Mouse (Mus musculus) liver, adult 2 months (tissue): ENCODE measurements around the gene Plekhb2. TPM values are rescaled to one million over a fixed set of nuclear protein-coding genes. Genes with fewer than 3 reads are reported as not detected.

ENCODE experiments used
- DNase-seq: peaks from one replicate; pipeline ENCODE4 v3.0.0-alpha.2; 2011; ENCODE audit warnings: low read depth, low spot score; ENCODE audit errors: extremely low read depth
- H3K27ac ChIP-seq: fragments of 200-500 bp; replicated peaks from 2 replicates; pipeline ENCODE4 v1.5.1; 2012; ENCODE audit warnings: low read depth, mild to moderate bottlenecking, control low read depth, inconsistent platforms, low read length; ENCODE audit not compliant: insufficient read depth
- H3K27me3 ChIP-seq: fragments of 200-500 bp; 2 replicates; pipeline ENCODE4 v1.6.1; 2012; ENCODE audit warnings: mild to moderate bottlenecking, moderate library complexity, low read length, inconsistent platforms; ENCODE audit not compliant: control insufficient read depth, insufficient read depth
- H3K36me3 ChIP-seq: fragments of 200-500 bp; 2 replicates; pipeline ENCODE4 v1.6.1; 2012; ENCODE audit warnings: low read length, inconsistent platforms; ENCODE audit not compliant: control insufficient read depth, insufficient read depth
- H3K4me1 ChIP-seq: fragments of 200-500 bp; 2 replicates; pipeline ENCODE4 v1.6.1; 2011; ENCODE audit warnings: low read length; ENCODE audit not compliant: control insufficient read depth, insufficient read depth
- H3K4me3 ChIP-seq: fragments of 200-500 bp; 2 replicates; pipeline ENCODE4 v1.5.1; 2011; ENCODE audit warnings: low read depth, mild to moderate bottlenecking, control low read depth, low read length, moderate library complexity; ENCODE audit not compliant: insufficient read depth
- H3K79me2 ChIP-seq: fragments of 200-500 bp; 2 replicates; pipeline ENCODE4 v1.6.1; 2012; ENCODE audit warnings: inconsistent platforms, mild to moderate bottlenecking, low read length, moderate library complexity; ENCODE audit not compliant: control insufficient read depth, insufficient read depth
- H3K9ac ChIP-seq: fragments of 200-500 bp; 2 replicates; pipeline ENCODE4 v1.6.1; 2012; ENCODE audit warnings: low read depth, mild to moderate bottlenecking, control low read depth, inconsistent platforms, low read length
- CTCF ChIP-seq: fragments of 200-500 bp; IDR thresholded peaks from 2 replicates; pipeline ENCODE4 v1.5.1; 2011; ENCODE audit warnings: low read depth, low read length, control low read depth
- POLR2A ChIP-seq: fragments of 200-500 bp; IDR thresholded peaks from 2 replicates; pipeline ENCODE4 v1.6.1; 2011; ENCODE audit warnings: low read length, control low read depth; ENCODE audit not compliant: insufficient read depth; ENCODE audit errors: extremely low read depth
- WGBS: fragments of 180-500 bp; shearing (Covaris S2); methylation state at CpG from one replicate; pipeline ENCODE4 v1.1.7; 2018; 5-methylcytosine and 5-hydroxymethylcytosine counted together
- polyA plus RNA-seq: library from polyadenylated mRNA; depleted of rRNA; stranded (reverse); fragments of >200 nt; gene quantifications from 2 replicates; pipeline ENCODE4 v1.2.3, GENCODE M21; 2012
- total RNA-seq: library from RNA; depleted of rRNA; stranded (reverse); fragments of >200 nt; gene quantifications from 2 replicates; pipeline ENCODE4 v1.2.3, GENCODE M21; 2014

Gene Plekhb2
- total and polyA plus RNA-seq, 2 experiments: 10.6 to 14.5 TPM

GRCm38 (mm10) chr1:34819225-34819910 lies 30.4 kb upstream of the Plekhb2 start:
- 93% methylated on average over 6 of the region's 6 CpGs for WGBS
- DNase-seq: no peak
- H3K4me1 ChIP-seq: no peaks in the 10 kb centered on the region; the same call in 1 of the 2 replicates
- H3K79me2 ChIP-seq: peaks cover 10% of the 10 kb centered on the region; the same call in 1 of the 2 replicates
- H3K27me3 ChIP-seq: no peaks in the 10 kb centered on the region
- peaks cover 24% of the 10 kb centered on the region; the same call in 1 of the 2 replicates for H3K36me3 ChIP-seq
- no peak overlapping the region for H3K27ac ChIP-seq
- H3K9ac ChIP-seq: no peak overlapping the region
- TF ChIP-seq CTCF (no peak), POLR2A (no peak)
- H3K4me3 ChIP-seq: no peak overlapping the region

- TF ChIP-seq POLR2A (no peak), CTCF (no peak)
- no peak for DNase-seq
- no peak overlapping the region for H3K27ac ChIP-seq
- H3K9ac ChIP-seq: no peak overlapping the region
- peaks cover 5% of the 10 kb centered on the region; the same call in 1 of the 2 replicates for H3K4me1 ChIP-seq
- H3K36me3 ChIP-seq: peaks cover 20% of the 10 kb centered on the region; the same call in 1 of the 2 replicates
- H3K79me2 ChIP-seq: peaks cover 12% of the 10 kb centered on the region; the same call in 1 of the 2 replicates
- no peak overlapping the region for H3K4me3 ChIP-seq
- no peaks in the 10 kb centered on the region for H3K27me3 ChIP-seq
- WGBS: 94% methylated on average over 2 of the region's 2 CpGs
Measured at GRCm38 (mm10) chr1:34821411-34821810, 28.4 kb upstream of the Plekhb2 start.

- H3K79me2 ChIP-seq: peaks cover 16% of the 10 kb centered on the region; the same call in 1 of the 2 replicates
- TF ChIP-seq CTCF (no peak), POLR2A (no peak)
- no peak overlapping the region for H3K27ac ChIP-seq
- H3K9ac ChIP-seq: no peak overlapping the region
- H3K27me3 ChIP-seq: no peaks in the 10 kb centered on the region
- H3K4me1 ChIP-seq: peaks cover 5% of the 10 kb centered on the region; the same call in 1 of the 2 replicates
- no peak for DNase-seq
- H3K36me3 ChIP-seq: peaks cover 23% of the 10 kb centered on the region; the same call in 1 of the 2 replicates
- 94% methylated on average over 7 of the region's 7 CpGs for WGBS
- no peak overlapping the region for H3K4me3 ChIP-seq
Measured at GRCm38 (mm10) chr1:34822003-34822402, 27.8 kb upstream of the Plekhb2 start.

- 59% methylated on average over 7 of the region's 7 CpGs for WGBS
- H3K36me3 ChIP-seq: peaks cover 24% of the 10 kb centered on the region; the same call in 1 of the 2 replicates
- TF ChIP-seq POLR2A: no peak
- TF ChIP-seq CTCF: no peak
Measured at GRCm38 (mm10) chr1:34822746-34823145, 27.0 kb upstream of the Plekhb2 start.

GRCm38 (mm10) chr1:34823353-34823752 lies 26.4 kb upstream of the Plekhb2 start:
- Histone ChIP-seq H3K9ac (no peak overlapping the region), H3K27ac (0 out of 2 replicates have a peak overlapping the region, but pooled peaks have one; percentile 24), H3K4me3 (no peak overlapping the region), H3K4me1 (peaks cover 5% of the 10 kb centered on the region), H3K79me2 (peaks cover 20% of the 10 kb centered on the region; the same call in 1 of the 2 replicates), H3K36me3 (peaks cover 20% of the 10 kb centered on the region; the same call in 1 of the 2 replicates), H3K27me3 (no peaks in the 10 kb centered on the region)
- no peak for TF ChIP-seq CTCF
- TF ChIP-seq POLR2A: no peak
- WGBS: 45% methylated on average over 6 of the region's 6 CpGs
- peak; percentile 54 for DNase-seq

More at GRCm38 (mm10) chr1:34822746-34823145, 27.0 kb upstream of the Plekhb2 start:
- H3K27ac ChIP-seq: no peak overlapping the region
- no peak overlapping the region for H3K4me3 ChIP-seq
- no peak for DNase-seq
- H3K27me3 ChIP-seq: no peaks in the 10 kb centered on the region
- H3K9ac ChIP-seq: no peak overlapping the region
- peaks cover 5% of the 10 kb centered on the region; the same call in 1 of the 2 replicates for H3K4me1 ChIP-seq
- H3K79me2 ChIP-seq: peaks cover 18% of the 10 kb centered on the region; the same call in 1 of the 2 replicates

- Histone ChIP-seq H3K4me3 (no peak overlapping the region), H3K27ac (no peak overlapping the region), H3K9ac (no peak overlapping the region), H3K79me2 (peaks cover 20% of the 10 kb centered on the region; the same call in 1 of the 2 replicates), H3K27me3 (no peaks in the 10 kb centered on the region), H3K36me3 (peaks cover 14% of the 10 kb centered on the region; the same call in 1 of the 2 replicates), H3K4me1 (peaks cover 5% of the 10 kb centered on the region)
- 88% methylated on average over 8 of the region's 8 CpGs for WGBS
- DNase-seq: no peak
- TF ChIP-seq POLR2A (no peak), CTCF (no peak)
Measured at GRCm38 (mm10) chr1:34824208-34824607, 25.6 kb upstream of the Plekhb2 start.
